Mouse (Mus musculus) liver, adult 2 months (tissue): ENCODE measurements around the gene Mprip.

ENCODE experiments used
- CTCF ChIP-seq: fragments of 200-500 bp; IDR thresholded peaks from 2 replicates; pipeline ENCODE4 v1.5.1; 2011; ENCODE audit warnings: low read depth, low read length, control low read depth
- POLR2A ChIP-seq: fragments of 200-500 bp; IDR thresholded peaks from 2 replicates; pipeline ENCODE4 v1.6.1; 2011; ENCODE audit warnings: low read length, control low read depth; ENCODE audit not compliant: insufficient read depth; ENCODE audit errors: extremely low read depth

DNA sequence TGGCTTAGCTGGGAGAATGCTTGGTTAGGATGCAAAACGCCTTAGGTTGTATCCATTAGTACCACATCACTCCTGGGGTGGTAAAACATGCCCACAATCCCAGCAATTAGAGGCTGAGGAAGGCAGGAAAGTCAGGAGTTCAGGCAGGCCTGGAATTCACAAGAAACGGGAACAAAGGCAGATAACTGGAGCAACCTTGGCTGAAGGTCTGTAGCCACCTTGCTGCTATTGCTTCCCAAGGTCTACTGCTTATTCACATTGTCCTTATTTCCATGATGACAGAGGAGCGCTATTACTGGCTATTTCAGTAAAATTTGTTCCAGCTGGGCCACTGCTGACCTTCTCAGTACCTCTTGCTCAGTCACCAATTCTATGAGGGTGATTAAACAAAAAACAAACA lies 152.2 kb downstream of the Mprip start:
- TF ChIP-seq POLR2A = no peak
- no peak for TF ChIP-seq CTCF
